Mouse (Mus musculus): Measurements from ENCODE around the gene Tpra1. TPM values are rescaled to one million over a fixed set of nuclear protein-coding genes. Genes with fewer than 3 reads are reported as not detected.
A peak's percentile ranks its signal among the peaks of the same experiment; 100 is the strongest.

The Tpra1 gene
- polyA plus RNA-seq, 1 experiment = 107 TPM

DNA sequence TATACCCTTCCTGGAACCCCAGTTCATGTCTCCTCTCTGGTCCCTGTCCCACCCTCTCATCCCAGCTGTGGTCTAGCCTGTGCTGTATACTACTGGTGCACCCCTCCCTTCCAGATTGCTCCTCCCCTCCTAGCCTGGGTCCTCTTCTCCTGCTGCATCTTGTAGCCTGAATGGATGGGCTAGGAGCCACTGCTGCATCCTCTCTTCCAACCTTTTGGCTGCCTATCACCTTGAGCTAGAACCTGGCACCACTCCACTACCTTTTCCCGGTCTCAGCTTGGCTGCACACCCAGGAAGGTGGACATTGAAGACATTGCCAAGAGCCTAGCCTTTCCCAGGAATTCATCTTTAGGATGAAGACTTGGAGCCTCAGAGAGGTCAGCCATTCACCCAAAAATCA lies 26.0 kb downstream of the Tpra1 start:
- DNase-seq (ENCODE audit: low spot score) = no peak

DNA sequence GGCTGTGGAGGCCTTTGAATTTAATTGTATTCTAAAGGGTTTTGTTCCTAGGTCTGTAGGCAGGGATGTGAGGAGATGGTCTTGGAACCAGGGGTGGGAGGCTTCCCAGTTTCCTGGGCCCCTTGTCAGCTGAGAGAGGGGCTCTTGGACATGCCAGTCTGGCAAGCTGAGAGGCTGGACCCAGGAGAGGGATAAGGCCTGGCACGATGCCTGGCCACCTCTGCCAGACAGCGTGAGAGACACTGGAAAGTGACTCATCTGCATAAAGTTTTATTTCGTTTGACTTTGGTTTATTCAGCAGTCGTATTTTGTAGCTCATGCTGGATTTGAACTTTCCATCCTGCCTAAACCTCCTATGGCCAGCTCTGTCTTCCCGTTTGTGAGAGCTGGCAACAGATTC lies 26.5 kb downstream of the Tpra1 start:
- DNase-seq (ENCODE audit: low spot score) = no peak

- no peak for DNase-seq (ENCODE audit: low spot score)
Measured at GRCm38 (mm10) chr6:88929451-88929850, 27.4 kb downstream of the Tpra1 start.

DNA sequence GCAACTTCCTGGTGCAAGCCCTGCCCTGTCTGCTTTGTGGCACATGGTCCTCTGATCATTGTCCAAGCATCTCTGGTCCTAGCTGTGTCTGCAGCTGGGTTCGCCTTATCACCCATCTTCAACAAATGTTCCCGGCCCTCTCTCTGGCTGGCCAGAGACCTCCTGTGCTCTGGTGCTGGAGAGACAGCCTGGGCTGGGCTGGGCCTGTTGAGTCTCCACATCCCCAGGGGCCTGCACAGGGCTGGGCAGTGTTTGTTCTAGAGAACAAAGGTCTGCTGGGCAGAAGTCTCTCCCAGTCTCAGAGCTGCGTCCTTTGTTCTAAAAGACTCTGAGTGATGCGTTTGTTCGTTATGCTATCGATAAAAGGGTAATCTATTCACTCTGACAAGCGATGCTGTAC lies 28.0 kb downstream of the Tpra1 start:
- no peak for DNase-seq (ENCODE audit: low spot score)

DNA sequence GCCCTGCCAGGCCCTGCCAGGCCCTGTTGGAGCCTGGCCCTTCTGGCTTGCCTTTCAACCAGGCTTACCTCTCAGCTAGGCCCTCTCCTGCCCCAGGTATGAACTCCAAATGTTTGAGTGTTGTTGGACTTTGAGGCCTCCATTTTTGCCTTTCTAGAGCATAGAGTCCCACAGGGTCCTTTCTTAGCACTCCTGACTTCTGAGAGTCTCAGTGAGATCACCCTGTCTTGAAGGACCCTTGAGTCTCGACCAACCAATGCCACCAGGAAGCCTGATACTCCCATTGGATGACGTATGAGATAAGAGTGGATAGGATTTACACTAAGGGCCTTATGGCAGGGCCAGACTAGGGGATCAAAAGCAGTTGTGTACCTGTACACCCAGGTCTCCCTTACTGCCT lies 29.4 kb downstream of the Tpra1 start:
- DNase-seq (ENCODE audit: low spot score) = no peak

DNA sequence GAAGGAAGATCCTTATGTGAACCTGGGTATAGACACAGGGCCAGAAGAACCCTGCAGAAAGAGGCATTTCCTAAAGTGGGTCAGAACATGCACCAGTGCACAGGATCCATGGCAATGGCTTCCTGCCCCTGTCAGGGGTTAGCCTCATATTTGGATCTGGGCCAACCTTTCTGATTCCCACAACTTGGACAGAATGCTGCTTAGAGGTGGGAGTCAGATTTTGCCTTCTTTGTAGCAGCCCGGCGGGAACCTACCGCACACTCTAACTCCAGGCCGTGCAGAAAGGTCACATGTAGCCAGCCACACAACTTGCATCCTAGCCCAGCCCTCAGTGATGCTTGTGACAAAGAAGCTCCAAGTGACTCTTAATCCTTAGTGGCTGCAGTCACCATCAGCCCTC lies 32.1 kb downstream of the Tpra1 start:
- no peak for DNase-seq (ENCODE audit: low spot score)

- no peak for DNase-seq (ENCODE audit: low spot score)
Measured at GRCm38 (mm10) chr6:88934816-88935215, 32.8 kb downstream of the Tpra1 start.

GRCm38 (mm10) chr6:88935735-88936276 lies 33.8 kb downstream of the Tpra1 start:
- no peak for DNase-seq (ENCODE audit: low spot score)

GRCm38 (mm10) chr6:88936342-88937213 lies 34.5 kb downstream of the Tpra1 start:
- DNase-seq (ENCODE audit: low spot score) = no peak

DNA sequence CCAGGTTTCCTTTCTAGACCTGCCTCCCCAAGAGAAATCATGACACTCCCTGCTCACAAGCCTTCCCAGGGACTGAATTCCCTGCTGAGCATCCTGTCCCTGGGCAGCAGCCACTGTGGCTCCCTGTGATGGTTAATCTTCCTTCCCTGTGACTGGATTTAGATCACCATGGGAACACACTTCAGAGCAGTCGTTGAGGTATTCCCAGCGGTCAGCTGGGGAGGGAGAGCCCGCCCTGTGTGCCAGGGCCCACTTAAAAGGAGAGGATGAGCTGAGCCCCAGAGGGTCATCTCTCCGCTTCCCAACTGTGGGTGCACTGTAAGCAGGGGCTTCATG lies 35.1 kb downstream of the Tpra1 start:
- DNase-seq (ENCODE audit: low spot score) = no peak

GRCm38 (mm10) chr6:88937971-88938663 lies 36.1 kb downstream of the Tpra1 start:
- DNase-seq (ENCODE audit: low spot score) = no peak

- no peak for DNase-seq (ENCODE audit: low spot score)
Measured at GRCm38 (mm10) chr6:88938664-88939055, 36.6 kb downstream of the Tpra1 start.

- DNase-seq (ENCODE audit: low spot score) = no peak
Measured at GRCm38 (mm10) chr6:88939281-88940089, 37.4 kb downstream of the Tpra1 start.

- no peak for DNase-seq (ENCODE audit: low spot score)
Measured at GRCm38 (mm10) chr6:88940090-88940916, 38.3 kb downstream of the Tpra1 start.

- no peak for DNase-seq (ENCODE audit: low spot score)
Measured at GRCm38 (mm10) chr6:88941628-88942027, 39.6 kb downstream of the Tpra1 start.

GRCm38 (mm10) chr6:88942595-88942994 lies 40.5 kb downstream of the Tpra1 start:
- peak; percentile 16 for DNase-seq (ENCODE audit: low spot score)

- DNase-seq (ENCODE audit: low spot score) = no peak
Measured at GRCm38 (mm10) chr6:88943666-88944065, 41.6 kb downstream of the Tpra1 start.

DNA sequence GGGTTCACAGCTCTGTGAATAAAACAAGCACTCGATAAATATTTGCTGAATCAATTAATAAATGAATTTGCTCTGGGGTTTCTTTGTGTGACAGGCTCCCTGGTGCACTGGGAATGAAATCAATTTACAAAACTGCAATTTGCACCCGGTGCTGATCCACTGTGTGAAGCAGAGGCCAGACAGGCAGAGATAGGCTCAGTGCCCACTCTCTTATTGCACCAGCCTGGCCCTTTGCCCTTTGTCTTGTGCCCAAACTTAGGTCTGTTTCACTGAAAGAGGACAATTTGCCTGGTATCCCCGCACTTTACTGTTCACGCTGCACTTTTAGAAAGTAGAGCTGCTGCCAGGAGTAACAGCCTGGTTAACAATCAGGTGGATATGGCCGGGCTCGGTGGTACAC lies 44.4 kb downstream of the Tpra1 start:
- no peak for DNase-seq (ENCODE audit: low spot score)

DNA sequence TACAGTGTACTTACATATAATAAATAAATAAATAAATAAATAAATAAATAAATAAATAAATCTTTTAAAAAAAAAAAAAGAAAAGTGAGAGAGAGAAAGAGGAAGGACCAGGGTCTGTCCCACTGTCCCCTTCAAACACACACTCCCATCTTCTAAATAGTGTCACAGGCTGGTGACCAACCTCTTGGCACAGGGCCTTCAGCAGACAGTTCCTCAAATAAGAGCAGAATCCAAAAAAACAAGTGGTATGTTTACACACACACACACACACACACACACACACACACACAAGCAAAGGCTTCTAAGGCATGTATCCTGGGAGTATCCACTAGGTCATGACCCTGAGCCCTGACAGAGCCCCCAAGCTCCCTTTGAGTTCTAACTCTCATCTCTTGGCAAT lies 45.7 kb downstream of the Tpra1 start:
- DNase-seq (ENCODE audit: low spot score) = no peak

DNA sequence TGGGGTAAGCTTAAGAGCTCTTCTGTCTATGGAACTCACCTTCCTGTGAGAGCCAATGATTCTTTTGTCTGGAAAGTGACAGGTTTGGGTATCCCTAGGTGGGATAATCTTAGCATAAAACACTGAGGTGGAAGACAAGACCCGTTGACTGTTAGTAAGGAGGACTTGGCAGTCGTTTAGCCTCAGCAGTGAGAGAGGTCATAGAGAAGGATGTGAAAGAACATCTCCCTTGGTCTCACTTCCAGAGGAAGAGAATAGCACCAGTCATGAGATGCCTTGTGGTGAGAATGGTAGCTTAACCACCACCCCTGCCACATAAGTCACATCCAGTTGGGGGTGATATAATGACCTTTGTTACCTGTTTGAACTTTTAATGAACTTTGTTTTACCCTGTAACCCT lies 54.7 kb downstream of the Tpra1 start:
- no peak for DNase-seq (ENCODE audit: low spot score)

- DNase-seq (ENCODE audit: low spot score) = no peak
Measured at GRCm38 (mm10) chr6:88957313-88957712, 55.3 kb downstream of the Tpra1 start.
